Mouse (Mus musculus) forebrain, embryonic 13.5 days (tissue): Measurements from ENCODE around the gene Gm10181. TPM values are rescaled to one million over a fixed set of nuclear protein-coding genes. Genes with fewer than 3 reads are reported as not detected.
"Not testable (repeated sequence)": the region's sequence is repeated elsewhere in the genome, so short reads cannot be mapped to it uniquely, and the experiment has no call there.

Experiments used
- ATAC-seq: fragments of 200-750 bp; cut with Nextera tagmentation; 2 replicates; pipeline ENCODE4 v1.8.0; 2017
- H3K27ac ChIP-seq: fragments of 300-500 bp; sonication (generic); 2 replicates; pipeline ENCODE4 v1.5.1; 2015; ENCODE audit warnings: inconsistent platforms, mild to moderate bottlenecking, moderate library complexity
- H3K27me3 ChIP-seq: fragments of 300-500 bp; sonication (generic); 2 replicates; pipeline ENCODE4 v1.6.1; 2015; ENCODE audit warnings: mild to moderate bottlenecking, inconsistent platforms
- H3K36me3 ChIP-seq: fragments of 300-500 bp; sonication (generic); 2 replicates; pipeline ENCODE4 v1.6.1; 2015; ENCODE audit warnings: mild to moderate bottlenecking, inconsistent platforms; ENCODE audit not compliant: poor library complexity, severe bottlenecking
- H3K4me1 ChIP-seq: fragments of 300-500 bp; sonication (generic); 2 replicates; pipeline ENCODE4 v1.6.1; 2015; ENCODE audit warnings: inconsistent platforms
- H3K4me2 ChIP-seq: fragments of 300-500 bp; sonication (generic); 2 replicates; pipeline ENCODE4 v1.6.1; 2015; ENCODE audit warnings: inconsistent platforms, mild to moderate bottlenecking, moderate library complexity
- H3K4me3 ChIP-seq: fragments of 300-500 bp; sonication (generic); 2 replicates; pipeline ENCODE4 v1.5.1; 2015; ENCODE audit warnings: mild to moderate bottlenecking, inconsistent platforms
- H3K9ac ChIP-seq: fragments of 300-500 bp; sonication (generic); 2 replicates; pipeline ENCODE4 v1.6.1; 2015; ENCODE audit warnings: mild to moderate bottlenecking, inconsistent platforms
- H3K9me3 ChIP-seq: fragments of 300-500 bp; sonication (generic); replicated peaks from 2 replicates; pipeline ENCODE4 v1.6.1; 2016; ENCODE audit warnings: inconsistent platforms
- WGBS: fragments of 180-500 bp; shearing (Covaris S2); methylation state at CpG from one replicate; pipeline ENCODE4 v1.1.7; 2015; 5-methylcytosine and 5-hydroxymethylcytosine counted together
- polyA plus RNA-seq: library from polyadenylated mRNA; unstranded; fragments of >200 nt; fragmentation: Nextera tagmentation; extraction: Ambion mirVana; gene quantifications from 2 replicates; pipeline ENCODE4 v1.2.1, GENCODE M21; 2015

The Gm10181 gene
- polyA plus RNA-seq, 1 experiment from 2014 or later, result not detected

GRCm38 (mm10) chr9:25090853-25091252 is 1.6 kb downstream of the Gm10181 start:
- no peak for ATAC-seq
- no peaks in the 10 kb centered on the region for H3K4me1 ChIP-seq
- no peaks in the 10 kb centered on the region for H3K27me3 ChIP-seq
- H3K4me2 ChIP-seq, result no peak overlapping the region
- no peaks in the 10 kb centered on the region for H3K36me3 ChIP-seq
- H3K9ac ChIP-seq, result no peak overlapping the region
- H3K4me3 ChIP-seq, result no peak overlapping the region
- WGBS, result 58% methylated on average over 1 of the region's 1 CpGs
- H3K27ac ChIP-seq, result no peak overlapping the region
- H3K9me3 ChIP-seq, result no peaks in the 10 kb centered on the region

DNA sequence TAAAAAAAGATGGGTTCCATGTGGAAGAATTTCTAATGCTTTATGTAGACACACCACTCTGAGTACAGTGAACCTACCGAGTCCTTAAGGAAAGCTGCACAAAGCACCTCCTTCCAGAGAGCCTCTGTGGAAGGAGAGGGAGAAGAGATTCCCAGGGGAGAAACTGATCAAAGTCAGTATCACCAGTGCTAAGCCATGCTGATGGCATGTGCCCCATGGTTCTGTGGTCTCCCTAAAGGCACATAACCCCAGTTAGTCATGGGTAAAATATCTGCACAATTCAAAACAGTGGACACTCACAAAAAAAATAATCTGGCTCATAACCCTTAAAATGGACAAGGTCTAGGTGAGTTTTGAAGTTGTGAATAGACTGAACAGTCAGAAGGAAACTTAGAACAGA is 13.7 kb downstream of the Gm10181 start:
- no peak overlapping the region for H3K27ac ChIP-seq
- no peaks in the 10 kb centered on the region for H3K27me3 ChIP-seq
- ATAC-seq, result no peak
- H3K36me3 ChIP-seq, result peaks cover 35% of the 10 kb centered on the region
- H3K9me3 ChIP-seq, result peaks cover 9% of the 10 kb centered on the region; the same call in 1 of the 2 replicates
- no peak overlapping the region for H3K4me2 ChIP-seq
- no peak overlapping the region for H3K4me3 ChIP-seq
- no peaks in the 10 kb centered on the region for H3K4me1 ChIP-seq
- 92% methylated on average over 1 of the region's 1 CpGs for WGBS
- no peak overlapping the region for H3K9ac ChIP-seq

DNA sequence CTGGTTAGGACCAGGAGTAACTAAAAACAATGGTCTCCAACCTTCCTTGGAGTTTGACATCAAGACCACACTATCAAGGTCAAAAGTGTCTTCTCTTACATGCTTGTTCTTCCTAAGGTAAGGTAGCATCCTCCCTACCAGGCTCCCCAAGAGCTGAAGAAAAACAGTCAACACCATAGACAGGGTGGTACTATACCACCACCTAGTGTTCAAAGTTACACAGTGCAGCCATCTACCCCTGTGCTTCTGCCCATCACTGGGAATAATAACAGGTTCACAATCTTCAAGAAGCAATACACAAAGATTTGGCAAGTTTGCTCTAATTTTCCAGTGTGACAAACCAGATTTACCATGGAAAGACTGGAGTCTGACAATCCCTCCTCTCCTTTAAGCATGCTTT is 15.4 kb downstream of the Gm10181 start:
- no peak overlapping the region for H3K9ac ChIP-seq
- peak; percentile 75; the same call in 1 of the 2 replicates for ATAC-seq
- no peak overlapping the region for H3K4me3 ChIP-seq
- H3K27ac ChIP-seq, result no peak overlapping the region
- peaks cover 44% of the 10 kb centered on the region for H3K36me3 ChIP-seq
- H3K27me3 ChIP-seq, result no peaks in the 10 kb centered on the region
- H3K4me1 ChIP-seq, result no peaks in the 10 kb centered on the region
- peaks cover 9% of the 10 kb centered on the region; the same call in 1 of the 2 replicates for H3K9me3 ChIP-seq
- no peak overlapping the region for H3K4me2 ChIP-seq

GRCm38 (mm10) chr9:25123590-25123989 is 34.4 kb downstream of the Gm10181 start:
- WGBS, result 96% methylated on average over 1 of the region's 1 CpGs
- not testable (repeated sequence) for H3K9ac ChIP-seq, H3K4me3 ChIP-seq, ATAC-seq, H3K4me2 ChIP-seq, H3K9me3 ChIP-seq, H3K27me3 ChIP-seq, H3K27ac ChIP-seq, H3K4me1 ChIP-seq
- peaks cover 44% of the 10 kb centered on the region for H3K36me3 ChIP-seq

DNA sequence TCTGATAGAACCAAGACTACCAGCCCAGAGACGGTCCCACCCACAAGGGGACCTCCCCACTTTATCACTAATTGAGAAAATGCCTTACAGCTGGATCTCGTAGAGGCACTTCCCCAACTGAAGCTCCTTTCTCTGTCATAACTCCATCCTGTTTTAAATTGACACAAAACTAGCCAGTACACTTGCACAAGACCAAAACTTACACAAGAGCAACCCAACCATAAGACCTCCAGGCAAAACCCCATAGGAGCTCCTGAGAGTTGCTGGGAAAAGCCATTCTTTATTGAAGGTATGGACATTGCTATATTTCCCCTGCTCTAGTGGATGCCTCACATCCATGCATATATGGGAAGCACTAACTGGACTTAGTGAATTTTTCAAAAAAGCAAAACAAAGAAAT is 34.8 kb downstream of the Gm10181 start:
- Histone ChIP-seq H3K27me3 (no peaks in the 10 kb centered on the region), H3K36me3 (peaks cover 41% of the 10 kb centered on the region), H3K4me1 (no peaks in the 10 kb centered on the region), H3K9me3 (no peaks in the 10 kb centered on the region), H3K27ac (no peak overlapping the region), H3K9ac (no peak overlapping the region), H3K4me3 (no peak overlapping the region), H3K4me2 (no peak overlapping the region)
- ATAC-seq, result no peak
- WGBS, result 88% methylated on average over 2 of the region's 2 CpGs

DNA sequence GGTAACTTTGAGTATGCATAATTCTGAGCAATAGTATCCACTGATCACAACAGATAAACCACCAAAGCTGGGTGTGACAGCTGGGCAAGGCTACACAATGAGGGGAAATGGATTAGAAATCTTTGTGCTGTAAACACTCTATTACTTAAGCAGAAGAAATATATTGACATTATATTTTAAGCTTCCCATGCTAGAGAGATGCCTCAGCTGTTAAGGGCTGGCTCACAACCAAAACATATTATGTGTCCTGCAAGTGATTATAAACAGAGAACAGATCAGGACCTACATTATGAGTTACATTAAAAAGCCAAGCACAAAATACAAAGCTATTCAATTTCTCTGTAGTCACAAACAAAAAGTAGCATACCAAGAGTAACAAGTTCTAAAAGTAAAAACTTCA is 43.0 kb downstream of the Gm10181 start:
- H3K4me1 ChIP-seq, result no peaks in the 10 kb centered on the region

DNA sequence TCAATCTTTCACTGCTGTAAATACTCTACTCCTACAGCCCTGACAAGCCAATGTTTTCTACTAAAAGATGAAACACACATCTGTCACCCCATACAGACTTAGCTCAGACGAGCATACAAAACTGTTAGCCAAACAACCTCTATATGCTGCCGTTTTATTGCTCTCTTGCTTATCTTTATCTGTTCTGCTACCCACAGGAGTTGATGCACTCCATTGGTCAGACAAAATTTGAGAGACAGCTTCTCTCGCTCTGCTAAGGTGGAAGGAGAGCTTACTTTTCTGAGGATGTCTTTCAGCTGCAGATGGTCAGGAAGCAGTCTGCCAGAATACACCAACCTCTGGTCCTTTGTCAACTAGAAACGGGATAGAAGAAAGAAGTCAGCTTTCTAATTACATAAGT is 43.7 kb downstream of the Gm10181 start:
- Histone ChIP-seq H3K4me2 (no peak overlapping the region), H3K36me3 (peaks cover 9% of the 10 kb centered on the region), H3K9ac (no peak overlapping the region), H3K9me3 (no peaks in the 10 kb centered on the region), H3K27ac (no peak overlapping the region), H3K4me3 (no peak overlapping the region), H3K4me1 (no peaks in the 10 kb centered on the region), H3K27me3 (no peaks in the 10 kb centered on the region)
- no peak for ATAC-seq
- 85% methylated on average over 4 of the region's 4 CpGs for WGBS

More for the DNA sequence above, 43.0 kb downstream of the Gm10181 start:
- no peak for ATAC-seq
- Histone ChIP-seq H3K36me3 (peaks cover 9% of the 10 kb centered on the region), H3K4me2 (no peak overlapping the region), H3K4me3 (no peak overlapping the region), H3K9ac (no peak overlapping the region), H3K27me3 (no peaks in the 10 kb centered on the region), H3K9me3 (no peaks in the 10 kb centered on the region), H3K27ac (no peak overlapping the region)

DNA sequence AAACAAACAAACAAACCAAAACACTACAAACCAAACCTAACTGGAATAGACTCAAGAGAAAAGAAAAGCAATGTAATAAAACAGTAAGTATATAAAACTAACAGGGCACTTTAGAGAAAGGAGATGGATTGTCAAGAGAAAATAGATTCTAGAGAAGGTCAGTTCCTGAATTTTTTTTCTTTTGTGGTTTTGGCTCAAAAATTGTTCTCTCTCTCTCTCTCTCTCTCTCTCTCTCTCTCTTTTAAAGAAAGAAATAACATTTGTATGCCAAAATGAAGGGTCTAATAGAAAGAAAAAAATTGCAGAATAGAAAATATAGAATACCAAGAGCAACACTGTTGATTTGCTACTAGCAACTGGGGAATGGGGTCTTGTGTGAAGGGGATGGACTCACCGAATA is 49.7 kb downstream of the Gm10181 start:
- no peak for ATAC-seq
- H3K27ac ChIP-seq, result no peak overlapping the region
- 96% methylated on average over 1 of the region's 1 CpGs for WGBS
- H3K27me3 ChIP-seq, result no peaks in the 10 kb centered on the region
- H3K4me3 ChIP-seq, result no peak overlapping the region
- no peaks in the 10 kb centered on the region for H3K36me3 ChIP-seq
- no peaks in the 10 kb centered on the region for H3K4me1 ChIP-seq
- H3K4me2 ChIP-seq, result no peak overlapping the region
- H3K9me3 ChIP-seq, result no peaks in the 10 kb centered on the region
- H3K9ac ChIP-seq, result no peak overlapping the region

Other genes starting within 250 kb of the Gm10181 start
- 31.7 and 33.5 TPM in 2 replicates for gene Herpud2, start 62.4 kb downstream of the Gm10181 start, polyA plus RNA-seq
- gene Sept7, start 163.0 kb downstream of the Gm10181 start, polyA plus RNA-seq, result 267 and 275 TPM in 2 replicates